Mouse (Mus musculus): ENCODE data around the gene Atp5d. TPM values are rescaled to one million over a fixed set of nuclear protein-coding genes. Genes with fewer than 3 reads are reported as not detected.

Atp5d gene
- polyA plus RNA-seq, 1 experiment from 2014 or later: 384 TPM

- peak; percentile 41 for ATAC-seq (ENCODE audit: low FRiP score, low read depth)
- peak overlapping the region; percentile 90 for H3K27ac ChIP-seq (replicated peaks)
- no peaks in the 10 kb centered on the region for H3K9me3 ChIP-seq
- H3K27me3 ChIP-seq: peaks cover 5% of the 10 kb centered on the region; the same call in 1 of the 2 replicates
- H3K9ac ChIP-seq (replicated peaks): peak overlapping the region; percentile 40; the same call in 1 of the 2 replicates
- peak overlapping the region; percentile 47 for H3K4me3 ChIP-seq
- 5% methylated on average over 12 of the region's 12 CpGs for WGBS
- H3K4me2 ChIP-seq (replicated peaks): peak overlapping the region; percentile 57
- H3K36me3 ChIP-seq: peaks cover 36% of the 10 kb centered on the region
- H3K4me1 ChIP-seq: peaks cover 79% of the 10 kb centered on the region
Measured at GRCm38 (mm10) chr10:80159021-80159560, 20.7 kb downstream of the Atp5d start.

- H3K27ac ChIP-seq (replicated peaks): peak overlapping the region; percentile 90
- H3K36me3 ChIP-seq: peaks cover 28% of the 10 kb centered on the region
- H3K4me2 ChIP-seq (replicated peaks): peak overlapping the region; percentile 57
- H3K27me3 ChIP-seq: peaks cover 6% of the 10 kb centered on the region; the same call in 1 of the 2 replicates
- no peaks in the 10 kb centered on the region for H3K9me3 ChIP-seq
- WGBS: under 1% methylated on average over 55 of the region's 55 CpGs
- ATAC-seq (ENCODE audit: low FRiP score, low read depth): peak; percentile 79
- peak overlapping the region; percentile 40; the same call in 1 of the 2 replicates for H3K9ac ChIP-seq (replicated peaks)
- H3K4me3 ChIP-seq: peak overlapping the region; percentile 47
- H3K4me1 ChIP-seq: peaks cover 79% of the 10 kb centered on the region
Measured at GRCm38 (mm10) chr10:80159561-80160454, 21.4 kb downstream of the Atp5d start.

- H3K27ac ChIP-seq (replicated peaks): peak overlapping the region; percentile 90
- H3K4me3 ChIP-seq: peak overlapping the region; percentile 47
- no peak for ATAC-seq (ENCODE audit: low FRiP score, low read depth)
- peaks cover 79% of the 10 kb centered on the region for H3K4me1 ChIP-seq
- peaks cover 6% of the 10 kb centered on the region; the same call in 1 of the 2 replicates for H3K27me3 ChIP-seq
- peak overlapping the region; percentile 57 for H3K4me2 ChIP-seq (replicated peaks)
- peaks cover 19% of the 10 kb centered on the region for H3K36me3 ChIP-seq
- WGBS: 2% methylated on average over 32 of the region's 33 CpGs
- no peaks in the 10 kb centered on the region for H3K9me3 ChIP-seq
- H3K9ac ChIP-seq (replicated peaks): no peak overlapping the region
Measured at GRCm38 (mm10) chr10:80160455-80161371, 22.3 kb downstream of the Atp5d start.

GRCm38 (mm10) chr10:80161522-80162242 is 23.2 kb downstream of the Atp5d start:
- Histone ChIP-seq H3K9ac (replicated peaks) (no peak overlapping the region), H3K4me1 (peaks cover 77% of the 10 kb centered on the region), H3K4me2 (replicated peaks) (peak overlapping the region; percentile 57; the same call in 1 of the 2 replicates), H3K27me3 (peaks cover 6% of the 10 kb centered on the region; the same call in 1 of the 2 replicates), H3K27ac (replicated peaks) (peak overlapping the region; percentile 50; the same call in 1 of the 2 replicates), H3K4me3 (0 out of 2 replicates have a peak overlapping the region, but pooled peaks have one; percentile 47), H3K9me3 (no peaks in the 10 kb centered on the region), H3K36me3 (peaks cover 10% of the 10 kb centered on the region)
- ATAC-seq (ENCODE audit: low FRiP score, low read depth): no peak
- WGBS: 12% methylated on average over 7 of the region's 7 CpGs

- 78% methylated on average over 3 of the region's 3 CpGs for WGBS
- no peak overlapping the region; the same call in 1 of the 2 replicates for H3K27ac ChIP-seq (replicated peaks)
- no peak overlapping the region for H3K9ac ChIP-seq (replicated peaks)
- H3K4me3 ChIP-seq: no peak overlapping the region
- peaks cover 76% of the 10 kb centered on the region for H3K4me1 ChIP-seq
- no peak for ATAC-seq (ENCODE audit: low FRiP score, low read depth)
- peaks cover 4% of the 10 kb centered on the region for H3K36me3 ChIP-seq
- no peak overlapping the region for H3K4me2 ChIP-seq (replicated peaks)
- peaks cover 6% of the 10 kb centered on the region; the same call in 1 of the 2 replicates for H3K27me3 ChIP-seq
- no peaks in the 10 kb centered on the region for H3K9me3 ChIP-seq
Measured at GRCm38 (mm10) chr10:80162243-80162608, 23.8 kb downstream of the Atp5d start.

GRCm38 (mm10) chr10:80162716-80163299 is 24.4 kb downstream of the Atp5d start:
- Histone ChIP-seq H3K27me3 (peaks cover 6% of the 10 kb centered on the region; the same call in 1 of the 2 replicates), H3K4me1 (peaks cover 71% of the 10 kb centered on the region), H3K27ac (replicated peaks) (0 out of 2 replicates have a peak overlapping the region, but pooled peaks have one; percentile 4), H3K4me3 (no peak overlapping the region; the same call in 1 of the 2 replicates), H3K9ac (replicated peaks) (no peak overlapping the region), H3K9me3 (no peaks in the 10 kb centered on the region), H3K36me3 (no peaks in the 10 kb centered on the region), H3K4me2 (replicated peaks) (no peak overlapping the region)
- WGBS: 75% methylated on average over 6 of the region's 6 CpGs
- ATAC-seq (ENCODE audit: low FRiP score, low read depth): no peak

- H3K27ac ChIP-seq (replicated peaks): no peak overlapping the region
- no peak overlapping the region for H3K4me2 ChIP-seq (replicated peaks)
- WGBS: 76% methylated on average over 8 of the region's 8 CpGs
Measured at GRCm38 (mm10) chr10:80163721-80164120, 25.3 kb downstream of the Atp5d start.

GRCm38 (mm10) chr10:80164161-80164997 is 25.9 kb downstream of the Atp5d start:
- Histone ChIP-seq H3K9ac (replicated peaks) (peak overlapping the region; percentile 45), H3K36me3 (no peaks in the 10 kb centered on the region), H3K9me3 (no peaks in the 10 kb centered on the region), H3K4me2 (replicated peaks) (peak overlapping the region; percentile 57), H3K4me3 (peak overlapping the region; percentile 35), H3K4me1 (peaks cover 67% of the 10 kb centered on the region), H3K27ac (replicated peaks) (peak overlapping the region; percentile 74), H3K27me3 (peaks cover 6% of the 10 kb centered on the region; the same call in 1 of the 2 replicates)
- 12% methylated on average over 40 of the region's 44 CpGs for WGBS
- no peak for ATAC-seq (ENCODE audit: low FRiP score, low read depth)

More at GRCm38 (mm10) chr10:80163721-80164120, 25.3 kb downstream of the Atp5d start:
- H3K4me1 ChIP-seq: peaks cover 67% of the 10 kb centered on the region
- no peaks in the 10 kb centered on the region for H3K9me3 ChIP-seq
- H3K4me3 ChIP-seq: no peak overlapping the region
- ATAC-seq (ENCODE audit: low FRiP score, low read depth): no peak
- no peaks in the 10 kb centered on the region for H3K36me3 ChIP-seq
- H3K9ac ChIP-seq (replicated peaks): no peak overlapping the region
- peaks cover 6% of the 10 kb centered on the region; the same call in 1 of the 2 replicates for H3K27me3 ChIP-seq

- Histone ChIP-seq H3K4me3 (peak overlapping the region; percentile 35), H3K27ac (replicated peaks) (peak overlapping the region; percentile 77), H3K36me3 (peaks cover 3% of the 10 kb centered on the region), H3K27me3 (peaks cover 6% of the 10 kb centered on the region; the same call in 1 of the 2 replicates), H3K4me1 (peaks cover 69% of the 10 kb centered on the region), H3K4me2 (replicated peaks) (peak overlapping the region; percentile 57), H3K9ac (replicated peaks) (peak overlapping the region; percentile 45; the same call in 1 of the 2 replicates), H3K9me3 (no peaks in the 10 kb centered on the region)
- peak; percentile 24 for ATAC-seq (ENCODE audit: low FRiP score, low read depth)
- 1% methylated on average over 17 of the region's 17 CpGs for WGBS
Measured at GRCm38 (mm10) chr10:80164998-80165344, 26.5 kb downstream of the Atp5d start.
